Mouse (Mus musculus) MEL (cell line): Measurements from ENCODE around the gene Mcts1. TPM values are rescaled to one million over a fixed set of nuclear protein-coding genes. Genes with fewer than 3 reads are reported as not detected.
A peak's percentile ranks its signal among the peaks of the same experiment; 100 is the strongest.

ENCODE experiments used
- DNase-seq: peaks from one replicate; pipeline ENCODE4 v3.0.0; 2011; ENCODE audit warnings: low read depth, low spot score
- H3K27ac ChIP-seq: 2 replicates; pipeline ENCODE4 v1.5.1; 2012; ENCODE audit warnings: low read depth, mild to moderate bottlenecking, control low read depth, low read length, moderate library complexity; ENCODE audit not compliant: control insufficient read depth
- H3K27me3 ChIP-seq, 2 experiments: fragments of 150-350 bp in 1 of 2; sonication (generic) in 1 of 2; 2 replicates each; pipeline ENCODE4 v1.6.1; 2012; ENCODE audit warnings: low read length in 2 of 2, mild to moderate bottlenecking in 2 of 2, improper control_type of control experiment in 1 of 2, moderate library complexity in 1 of 2; ENCODE audit not compliant: insufficient read depth in 2 of 2, control insufficient read depth in 1 of 2
- H3K36me3 ChIP-seq, 2 experiments: 2 replicates each; pipeline ENCODE4 v1.6.1; 2012 to 2014; ENCODE audit warnings: low read length in 2 of 2, improper control_type of control experiment in 1 of 2, inconsistent platforms in 1 of 2, mild to moderate bottlenecking in 1 of 2; ENCODE audit not compliant: insufficient read depth in 2 of 2, control insufficient read depth in 1 of 2
- H3K4me1 ChIP-seq, 2 experiments: fragments of 150-350 bp in 1 of 2; sonication (generic) in 1 of 2; 2 replicates each; pipeline ENCODE4 v1.6.1; 2012; ENCODE audit warnings: low read length in 2 of 2, improper control_type of control experiment in 1 of 2, mild to moderate bottlenecking in 1 of 2; ENCODE audit not compliant: insufficient read depth in 2 of 2, control insufficient read depth in 1 of 2
- H3K4me3 ChIP-seq, 2 experiments: fragments of 150-350 bp in 1 of 2; sonication (generic) in 1 of 2; 2 replicates each; pipeline ENCODE4 v1.5.1; 2012; ENCODE audit warnings: low read depth in 2 of 2, low read length in 2 of 2, mild to moderate bottlenecking in 2 of 2, moderate library complexity in 2 of 2, control low read depth in 1 of 2, improper control_type of control experiment in 1 of 2; ENCODE audit not compliant: control insufficient read depth in 1 of 2, insufficient read depth in 1 of 2
- H3K79me2 ChIP-seq: 2 replicates; pipeline ENCODE4 v1.6.1; 2012; ENCODE audit warnings: mild to moderate bottlenecking, low read length, moderate library complexity; ENCODE audit not compliant: control insufficient read depth, poor library complexity, insufficient read depth
- H3K9ac ChIP-seq: 2 replicates; pipeline ENCODE4 v1.6.1; 2012; ENCODE audit warnings: low read depth, mild to moderate bottlenecking, control low read depth, low read length, moderate library complexity; ENCODE audit not compliant: control insufficient read depth, poor library complexity, severe bottlenecking
- H3K9me3 ChIP-seq: fragments of 150-350 bp; sonication (generic); replicated peaks from 2 replicates; pipeline ENCODE4 v1.6.1; 2012; ENCODE audit warnings: mild to moderate bottlenecking, low read length, improper control_type of control experiment, moderate library complexity; ENCODE audit not compliant: insufficient read depth
- CHD1 ChIP-seq: IDR thresholded peaks from 2 replicates; pipeline ENCODE4 v1.6.1; 2012; ENCODE audit warnings: low read depth, mild to moderate bottlenecking, inconsistent platforms, low read length, improper control_type of control experiment
- CHD2 ChIP-seq: IDR thresholded peaks from 2 replicates; pipeline ENCODE4 v1.6.1; 2011; ENCODE audit warnings: low read length, improper control_type of control experiment
- E2F4 ChIP-seq: IDR thresholded peaks from 2 replicates; pipeline ENCODE4 v1.6.1; 2011; ENCODE audit warnings: low read depth, low read length, improper control_type of control experiment, borderline replicate concordance
- ELF1 ChIP-seq: IDR thresholded peaks from 2 replicates; pipeline ENCODE4 v1.6.1; 2014; ENCODE audit warnings: low read depth, mild to moderate bottlenecking, inconsistent platforms, low read length, improper control_type of control experiment, moderate library complexity
- EP300 ChIP-seq, 2 experiments: IDR thresholded peaks; 2 replicates each; pipeline ENCODE4 v1.6.1; 2011; ENCODE audit warnings: improper control_type of control experiment in 2 of 2, low read length in 2 of 2, low read depth in 1 of 2, mild to moderate bottlenecking in 1 of 2
- ETS1 ChIP-seq: IDR thresholded peaks from 2 replicates; pipeline ENCODE4 v1.6.1; 2012; ENCODE audit warnings: low read depth, mild to moderate bottlenecking, inconsistent platforms, low read length, improper control_type of control experiment, moderate library complexity
- HCFC1 ChIP-seq: IDR thresholded peaks from 2 replicates; pipeline ENCODE4 v1.6.1; 2012; ENCODE audit warnings: low read depth, mild to moderate bottlenecking, inconsistent platforms, low read length, improper control_type of control experiment, moderate library complexity
- JUND ChIP-seq: IDR thresholded peaks from 2 replicates; pipeline ENCODE4 v1.6.1; 2011; ENCODE audit warnings: low read depth, mild to moderate bottlenecking, improper control_type of control experiment, low read length
- KAT2A ChIP-seq: conservative IDR thresholded peaks from 2 replicates; pipeline ENCODE4 v1.6.1; 2012; ENCODE audit warnings: low read depth, low read length, improper control_type of control experiment, inconsistent platforms
- MAFK ChIP-seq: IDR thresholded peaks from 2 replicates; pipeline ENCODE4 v1.6.1; 2011; ENCODE audit warnings: low read depth, mild to moderate bottlenecking, low read length, improper control_type of control experiment, borderline replicate concordance
- MAX ChIP-seq: IDR thresholded peaks from 2 replicates; pipeline ENCODE4 v1.6.1; 2011; ENCODE audit warnings: low read length, improper control_type of control experiment
- MEF2A ChIP-seq: IDR thresholded peaks from 2 replicates; pipeline ENCODE4 v1.6.1; 2014; ENCODE audit warnings: low read depth, mild to moderate bottlenecking, inconsistent platforms, low read length, improper control_type of control experiment; ENCODE audit not compliant: poor library complexity, insufficient replicate concordance, severe bottlenecking; ENCODE audit errors: extremely low read depth
- MXI1 ChIP-seq: IDR thresholded peaks from 2 replicates; pipeline ENCODE4 v1.6.1; 2011; ENCODE audit warnings: mild to moderate bottlenecking, low read depth, low read length, improper control_type of control experiment
- MYB ChIP-seq: IDR thresholded peaks from 2 replicates; pipeline ENCODE4 v1.6.1; 2011; ENCODE audit warnings: mild to moderate bottlenecking, low read depth, low read length, improper control_type of control experiment
- MYC ChIP-seq: IDR thresholded peaks from 2 replicates; pipeline ENCODE4 v1.6.1; 2011; ENCODE audit warnings: low read depth, mild to moderate bottlenecking, low read length, improper control_type of control experiment, moderate library complexity
- NELFE ChIP-seq: IDR thresholded peaks from 2 replicates; pipeline ENCODE4 v1.6.1; 2011; ENCODE audit warnings: low read depth, low read length, improper control_type of control experiment
- POLR2A ChIP-seq, 2 experiments: IDR thresholded peaks; 2 replicates each; pipeline ENCODE4 v1.6.1; 2011 to 2012; ENCODE audit warnings: low read length in 2 of 2, mild to moderate bottlenecking in 2 of 2, control low read depth in 1 of 2, improper control_type of control experiment in 1 of 2, low read depth in 1 of 2, moderate library complexity in 1 of 2; ENCODE audit not compliant: control insufficient read depth in 1 of 2, insufficient read depth in 1 of 2, poor library complexity in 1 of 2
- POLR2AphosphoS2 ChIP-seq: IDR thresholded peaks from 2 replicates; pipeline ENCODE4 v1.6.1; 2011; ENCODE audit warnings: low read length, improper control_type of control experiment
- RCOR1 ChIP-seq: IDR thresholded peaks from 2 replicates; pipeline ENCODE4 v1.6.1; 2012; ENCODE audit warnings: low read depth, mild to moderate bottlenecking, inconsistent platforms, low read length, improper control_type of control experiment
- SIN3A ChIP-seq: IDR thresholded peaks from 2 replicates; pipeline ENCODE4 v1.6.1; 2012; ENCODE audit warnings: low read length, improper control_type of control experiment, inconsistent platforms
- SMC3 ChIP-seq: IDR thresholded peaks from 2 replicates; pipeline ENCODE4 v1.6.1; 2011; ENCODE audit warnings: low read depth, low read length, improper control_type of control experiment
- TAL1 ChIP-seq: IDR thresholded peaks from 2 replicates; pipeline ENCODE4 v1.6.1; 2012; ENCODE audit warnings: mild to moderate bottlenecking, inconsistent platforms, low read length, moderate library complexity, mixed read lengths
- TBP ChIP-seq: IDR thresholded peaks from 2 replicates; pipeline ENCODE4 v1.8.0; 2011; ENCODE audit warnings: low read depth, low read length, improper control_type of control experiment
- TCF12 ChIP-seq: IDR thresholded peaks from 2 replicates; pipeline ENCODE4 v1.6.1; 2014; ENCODE audit warnings: low read depth, mild to moderate bottlenecking, inconsistent platforms, low read length, improper control_type of control experiment, moderate library complexity
- UBTF ChIP-seq: IDR thresholded peaks from 2 replicates; pipeline ENCODE4 v1.6.1; 2012; ENCODE audit warnings: low read depth, mild to moderate bottlenecking, inconsistent platforms, low read length, improper control_type of control experiment, moderate library complexity, borderline replicate concordance; ENCODE audit not compliant: insufficient read depth
- USF2 ChIP-seq, 2 experiments: IDR thresholded peaks; 2 replicates each; pipeline ENCODE4 v1.6.1; 2011 to 2012; ENCODE audit warnings: improper control_type of control experiment in 2 of 2, low read length in 2 of 2, borderline replicate concordance in 1 of 2, inconsistent platforms in 1 of 2, low read depth in 1 of 2, mild to moderate bottlenecking in 1 of 2; ENCODE audit not compliant: insufficient read depth in 1 of 2
- ZC3H11A ChIP-seq: IDR thresholded peaks from 2 replicates; pipeline ENCODE4 v1.6.1; 2012; ENCODE audit warnings: low read depth, mild to moderate bottlenecking, inconsistent platforms, low read length, improper control_type of control experiment
- ZMIZ1 ChIP-seq: IDR thresholded peaks from 2 replicates; pipeline ENCODE4 v1.6.1; 2012; ENCODE audit warnings: low read depth, mild to moderate bottlenecking, inconsistent platforms, low read length, improper control_type of control experiment, moderate library complexity
- polyA plus RNA-seq, 2 experiments: library from polyadenylated mRNA; stranded (reverse) in 1 of 2; unstranded in 1 of 2; fragments of >175 nt in 1 of 2; fragments of >200 nt in 1 of 2; gene quantifications; 2 replicates each; pipeline versions ENCODE4 v1.2.1 to v1.2.4; 2012; ENCODE audit warnings: low replicate concordance in 2 of 2, low read depth in 1 of 2; ENCODE audit not compliant: insufficient read length in 2 of 2, insufficient read depth in 1 of 2, missing spikeins in 1 of 2
- total RNA-seq: library from RNA; depleted of rRNA; stranded (reverse); fragments of 300-350 nt; gene quantifications from 2 replicates; pipeline ENCODE4 v1.2.3, GENCODE M21; 2012; rRNA removed

The Mcts1 gene
- total RNA-seq (37.0 and 39.3 TPM in 2 replicates), polyA plus RNA-seq (10 to 100 TPM in 1 of 2 experiments, not detected in 1; 27.3 TPM)

DNA sequence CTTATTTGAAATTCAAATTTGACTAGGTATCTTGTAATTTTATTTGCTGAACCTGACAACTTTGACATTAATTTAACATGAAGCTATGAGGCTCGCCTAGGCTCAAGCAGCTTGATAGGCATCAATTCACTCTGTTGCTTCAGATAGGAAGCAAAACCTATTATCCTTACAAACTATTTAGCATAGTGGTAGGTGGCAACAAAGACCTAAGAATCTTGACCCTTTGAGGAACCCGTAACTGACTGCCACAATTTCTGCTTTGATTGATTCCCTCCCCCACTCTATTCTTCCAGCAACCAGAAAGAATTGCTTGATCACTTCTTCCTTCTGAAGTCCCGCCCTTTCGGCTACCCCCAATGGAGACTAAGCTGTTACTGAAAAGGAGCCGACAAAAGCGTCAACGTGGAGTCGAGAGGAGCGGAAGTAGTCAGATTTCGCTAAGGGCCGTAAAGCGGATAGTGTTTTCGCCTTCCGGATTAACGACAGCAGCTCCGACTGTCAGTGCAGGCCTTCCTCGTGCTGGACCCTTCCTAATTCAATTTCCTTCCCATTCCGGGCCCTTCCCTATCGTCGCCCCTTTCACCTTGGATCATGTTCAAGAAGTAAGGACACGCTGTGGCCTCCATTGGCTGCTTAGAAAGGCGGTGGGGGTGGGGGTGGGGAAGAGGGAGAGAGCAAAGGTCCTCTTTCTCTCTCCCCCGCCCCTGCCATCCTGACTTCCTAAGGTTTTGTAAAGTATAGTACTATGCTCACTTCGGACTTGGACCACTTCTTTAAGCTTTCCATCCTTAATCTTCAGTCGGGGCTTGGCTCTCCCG lies at the start of gene Mcts1:
Gene Mcts1, plus strand, starts transcription at position 402 of the 818 bp plus-strand sequence.
- TF ChIP-seq E2F4 (0 out of 2 replicates have a peak, but pooled peaks have one; percentile 35), HCFC1 (peak; percentile 87), SMC3 (no peak), JUND (no peak), TBP (peak; percentile 71), MXI1 (peak; percentile 68), MAFK (0 out of 2 replicates have a peak, but pooled peaks have one; percentile 29), TCF12 (peak; percentile 34; the same call in 1 of the 2 replicates), USF2 (IDR thresholded peaks at IDR 0.05; ENCODE audit: borderline replicate concordance in 1 of 2, insufficient read depth in 1 of 2, low read depth in 1 of 2, low read length in 2 of 2) (no peak), TAL1 (no peak), EP300 (IDR thresholded peaks at IDR 0.05; ENCODE audit: low read depth in 1 of 2, low read length in 2 of 2) (no peak), POLR2AphosphoS2 (0 out of 2 replicates have a peak, but pooled peaks have one; percentile 60), ZC3H11A (no peak), ETS1 (peak; percentile 27; the same call in 1 of the 2 replicates), ZMIZ1 (0 out of 2 replicates have a peak, but pooled peaks have one; percentile 26), ELF1 (peak; percentile 86), MYC (peak; percentile 84), CHD2 (peak; percentile 17; the same call in 1 of the 2 replicates), KAT2A (peak; percentile 65; the same call in 1 of the 2 replicates), MEF2A (no peak), UBTF (no peak), NELFE (peak; percentile 67), MAX (peak; percentile 81), CHD1 (no peak), RCOR1 (peak; percentile 56; the same call in 1 of the 2 replicates), POLR2A (IDR thresholded peaks at IDR 0.05; ENCODE audit: control insufficient read depth in 1 of 2, insufficient read depth in 1 of 2, low read depth in 1 of 2, low read length in 2 of 2, poor library complexity in 1 of 2) (peak; percentile 24 to 67; a peak in 2 of 4 replicates), SIN3A (peak; percentile 79), MYB (no peak)
- no peaks in the 10 kb centered on the region for H3K27me3 ChIP-seq
- H3K9me3 ChIP-seq, result no peaks in the 10 kb centered on the region
- H3K27ac ChIP-seq, result peak within 1 kb of the TSS; percentile 71
- H3K79me2 ChIP-seq, result peaks cover 2% of the 10 kb centered on the region
- H3K4me3 ChIP-seq, result peak within 1 kb of the TSS; percentile 77 to 95
- DNase-seq, result peak; percentile 93
- H3K36me3 ChIP-seq, result peaks cover 2 to 6% of the 10 kb centered on the region in 2 experiments
- H3K4me1 ChIP-seq, result no peaks in the 10 kb centered on the region; a peak in 1 of 4 replicates
- H3K9ac ChIP-seq, result peak within 1 kb of the TSS; percentile 79
